Mouse (Mus musculus): ENCODE results near the gene Gtf2ird1.
"Not testable (repeated sequence)": the region's sequence is repeated elsewhere in the genome, so short reads cannot be mapped to it uniquely, and the experiment has no call there.

Gtf2ird1 gene

GRCm38 (mm10) chr5:134473902-134474301, 17.4 kb upstream of the Gtf2ird1 start:
- DNase-seq = peak; percentile 41 to 50

GRCm38 (mm10) chr5:134470538-134471169, 14.1 kb upstream of the Gtf2ird1 start:
- no peak for DNase-seq

GRCm38 (mm10) chr5:134469559-134470150, 13.1 kb upstream of the Gtf2ird1 start:
- no peak for DNase-seq

GRCm38 (mm10) chr5:134468158-134468765, 11.7 kb upstream of the Gtf2ird1 start:
- DNase-seq = no peak

- no peak for DNase-seq
These were observed 10.6 kb upstream of the Gtf2ird1 start for GRCm38 (mm10) chr5:134467030-134467549.

- DNase-seq = no peak
These were observed 9.9 kb upstream of the Gtf2ird1 start for GRCm38 (mm10) chr5:134466296-134467029.

- no peak for DNase-seq
These were observed 8.7 kb upstream of the Gtf2ird1 start for GRCm38 (mm10) chr5:134465197-134465596.

- no peak for DNase-seq
These were observed 7.7 kb upstream of the Gtf2ird1 start for GRCm38 (mm10) chr5:134464225-134464624.

- no peak for DNase-seq
These were observed 6.2 kb upstream of the Gtf2ird1 start for GRCm38 (mm10) chr5:134462731-134463130.

- DNase-seq = no peak
These were observed 5.8 kb upstream of the Gtf2ird1 start for GRCm38 (mm10) chr5:134462316-134462715.

GRCm38 (mm10) chr5:134460546-134460945, 4.0 kb upstream of the Gtf2ird1 start:
- DNase-seq = no peak

- DNase-seq = no peak
These were observed 2.6 kb upstream of the Gtf2ird1 start for GRCm38 (mm10) chr5:134459096-134459495.

GRCm38 (mm10) chr5:134458416-134458815, 1.9 kb upstream of the Gtf2ird1 start:
- no peak for DNase-seq

GRCm38 (mm10) chr5:134457371-134457770, 855 bp upstream of the Gtf2ird1 start:
- no peak for DNase-seq

- peak; percentile 66 to 74 for DNase-seq
These were observed 547 bp downstream of the Gtf2ird1 start for GRCm38 (mm10) chr5:134455914-134456423.

GRCm38 (mm10) chr5:134455186-134455895, 1.2 kb downstream of the Gtf2ird1 start:
- peak; percentile 39 to 53 for DNase-seq

- no peak for DNase-seq
These were observed 2.1 kb downstream of the Gtf2ird1 start for GRCm38 (mm10) chr5:134454421-134454820.

GRCm38 (mm10) chr5:134453577-134453976, 2.9 kb downstream of the Gtf2ird1 start:
- DNase-seq = peak in 1 of 2 experiments; percentile 49

GRCm38 (mm10) chr5:134446755-134447154, 9.8 kb downstream of the Gtf2ird1 start:
- not testable (repeated sequence) for DNase-seq

GRCm38 (mm10) chr5:134445895-134446294, 10.6 kb downstream of the Gtf2ird1 start:
- peak in 1 of 2 experiments; percentile 42 for DNase-seq

GRCm38 (mm10) chr5:134445208-134445831, 11.2 kb downstream of the Gtf2ird1 start:
- no peak for DNase-seq

- DNase-seq = no peak
These were observed 12.0 kb downstream of the Gtf2ird1 start for GRCm38 (mm10) chr5:134444473-134444872.
